Mouse (Mus musculus): ENCODE measurements at regions not wholly inside any gene's neighbourhood (a gene's known extent, or its start where the extent isn't known, plus 50 kb on each side); places are given as distances from the start of the nearest gene placed in this dataset.

GRCm38 (mm10) chr2:106190579-106191322 is 187.4 kb upstream of the Dnajc24 start:
- TF ChIP-seq EP300 (IDR thresholded peaks at IDR 0.05; ENCODE audit: low read depth), result no peak
- TF ChIP-seq CTCF (IDR thresholded peaks at IDR 0.05; ENCODE audit: low read depth), result no peak
- H3K36me3 ChIP-seq (replicated peaks; ENCODE audit: insufficient read depth, low read length), result no peaks in the 10 kb centered on the region
- WGBS (ENCODE audit: insufficient replicate concordance), result 42% methylated on average over 11 of the region's 11 CpGs
- H3K27ac ChIP-seq (ENCODE audit: low read depth), result no peak overlapping the region
- no peak overlapping the region for H3K9ac ChIP-seq (replicated peaks)
- ATAC-seq (no peak), DNase-seq (no peak)
- no peak overlapping the region for H3K4me3 ChIP-seq (ENCODE audit: low read depth, low read length)
- no peaks in the 10 kb centered on the region for H3K9me3 ChIP-seq (ENCODE audit: low read length)
- no peaks in the 10 kb centered on the region for H3K4me1 ChIP-seq (ENCODE audit: insufficient read depth)
- H3K27me3 ChIP-seq (ENCODE audit: insufficient read depth, low read length), result peaks cover 8% of the 10 kb centered on the region; the same call in 1 of the 2 replicates
- no peak overlapping the region for H3K4me2 ChIP-seq (ENCODE audit: low read depth, low read length)

GRCm38 (mm10) chr2:106183651-106184050 is 180.3 kb upstream of the Dnajc24 start:
- H3K27ac ChIP-seq (ENCODE audit: low read depth), result no peak overlapping the region
- ATAC-seq, result no peak
- no peak overlapping the region for H3K4me3 ChIP-seq (ENCODE audit: low read depth, low read length)
- no peak for DNase-seq
- no peaks in the 10 kb centered on the region for H3K9me3 ChIP-seq (ENCODE audit: low read length)
- no peaks in the 10 kb centered on the region for H3K27me3 ChIP-seq (ENCODE audit: insufficient read depth, low read length)
- 72% methylated on average over 16 of the region's 16 CpGs for WGBS (ENCODE audit: insufficient replicate concordance)
- H3K4me2 ChIP-seq (ENCODE audit: low read depth, low read length), result no peak overlapping the region
- TF ChIP-seq EP300 (IDR thresholded peaks at IDR 0.05; ENCODE audit: low read depth) (no peak), CTCF (IDR thresholded peaks at IDR 0.05; ENCODE audit: low read depth) (no peak)
- no peaks in the 10 kb centered on the region for H3K36me3 ChIP-seq (replicated peaks; ENCODE audit: insufficient read depth, low read length)
- no peaks in the 10 kb centered on the region for H3K4me1 ChIP-seq (ENCODE audit: insufficient read depth)
- no peak overlapping the region for H3K9ac ChIP-seq (replicated peaks)

- 14% methylated on average over 9 of the region's 10 CpGs for WGBS (ENCODE audit: insufficient replicate concordance)
- no peak for ATAC-seq
- Histone ChIP-seq H3K4me3 (ENCODE audit: low read depth, low read length) (no peak overlapping the region), H3K9ac (replicated peaks) (no peak overlapping the region), H3K27ac (ENCODE audit: low read depth) (no peak overlapping the region), H3K27me3 (ENCODE audit: insufficient read depth, low read length) (no peaks in the 10 kb centered on the region), H3K9me3 (ENCODE audit: low read length) (no peaks in the 10 kb centered on the region), H3K36me3 (replicated peaks; ENCODE audit: insufficient read depth, low read length) (no peaks in the 10 kb centered on the region), H3K4me1 (ENCODE audit: insufficient read depth) (no peaks in the 10 kb centered on the region), H3K4me2 (ENCODE audit: low read depth, low read length) (no peak overlapping the region)
- no peak for DNase-seq
- TF ChIP-seq CTCF (IDR thresholded peaks at IDR 0.05; ENCODE audit: low read depth) (no peak), EP300 (IDR thresholded peaks at IDR 0.05; ENCODE audit: low read depth) (no peak)
These were observed 178.7 kb upstream of the Dnajc24 start for GRCm38 (mm10) chr2:106182051-106182450.

- TF ChIP-seq CTCF (IDR thresholded peaks at IDR 0.05; ENCODE audit: low read depth) (no peak), EP300 (IDR thresholded peaks at IDR 0.05; ENCODE audit: low read depth) (no peak)
- ATAC-seq, result no peak
- WGBS (ENCODE audit: insufficient replicate concordance), result 71% methylated on average over 4 of the region's 4 CpGs
These were observed 159.3 kb upstream of the Dnajc24 start for GRCm38 (mm10) chr2:106162681-106163080.

GRCm38 (mm10) chr2:106161877-106162276 is 158.5 kb upstream of the Dnajc24 start:
- H3K27me3 ChIP-seq (ENCODE audit: insufficient read depth, low read length), result no peaks in the 10 kb centered on the region
- no peak overlapping the region for H3K9ac ChIP-seq (replicated peaks)
- H3K4me2 ChIP-seq (ENCODE audit: low read depth, low read length), result no peak overlapping the region
- H3K4me1 ChIP-seq (ENCODE audit: insufficient read depth), result no peaks in the 10 kb centered on the region
- ATAC-seq (no peak), DNase-seq (no peak)
- no peak overlapping the region for H3K27ac ChIP-seq (ENCODE audit: low read depth)
- no peaks in the 10 kb centered on the region for H3K36me3 ChIP-seq (replicated peaks; ENCODE audit: insufficient read depth, low read length)
- no peaks in the 10 kb centered on the region for H3K9me3 ChIP-seq (ENCODE audit: low read length)
- TF ChIP-seq EP300 (IDR thresholded peaks at IDR 0.05; ENCODE audit: low read depth) (no peak), CTCF (IDR thresholded peaks at IDR 0.05; ENCODE audit: low read depth) (no peak)
- 74% methylated on average over 5 of the region's 5 CpGs for WGBS (ENCODE audit: insufficient replicate concordance)
- no peak overlapping the region for H3K4me3 ChIP-seq (ENCODE audit: low read depth, low read length)

More at GRCm38 (mm10) chr2:106162681-106163080, 159.3 kb upstream of the Dnajc24 start:
- Histone ChIP-seq H3K4me2 (ENCODE audit: low read depth, low read length) (no peak overlapping the region), H3K9me3 (ENCODE audit: low read length) (no peaks in the 10 kb centered on the region), H3K9ac (replicated peaks) (no peak overlapping the region), H3K4me3 (ENCODE audit: low read depth, low read length) (no peak overlapping the region), H3K36me3 (replicated peaks; ENCODE audit: insufficient read depth, low read length) (no peaks in the 10 kb centered on the region), H3K27me3 (ENCODE audit: insufficient read depth, low read length) (no peaks in the 10 kb centered on the region), H3K27ac (ENCODE audit: low read depth) (no peak overlapping the region), H3K4me1 (ENCODE audit: insufficient read depth) (no peaks in the 10 kb centered on the region)
- no peak for DNase-seq

- WGBS (ENCODE audit: insufficient replicate concordance), result 38% methylated on average over 3 of the region's 3 CpGs
- no peak overlapping the region for H3K4me2 ChIP-seq (ENCODE audit: low read depth, low read length)
- no peaks in the 10 kb centered on the region for H3K27me3 ChIP-seq (ENCODE audit: insufficient read depth, low read length)
- H3K36me3 ChIP-seq (replicated peaks; ENCODE audit: insufficient read depth, low read length), result no peaks in the 10 kb centered on the region
- TF ChIP-seq EP300 (IDR thresholded peaks at IDR 0.05; ENCODE audit: low read depth) (no peak), CTCF (IDR thresholded peaks at IDR 0.05; ENCODE audit: low read depth) (no peak)
- no peaks in the 10 kb centered on the region for H3K4me1 ChIP-seq (ENCODE audit: insufficient read depth)
- H3K27ac ChIP-seq (ENCODE audit: low read depth), result no peak overlapping the region
- ATAC-seq (no peak), DNase-seq (no peak)
- H3K9me3 ChIP-seq (ENCODE audit: low read length), result no peaks in the 10 kb centered on the region
- H3K4me3 ChIP-seq (ENCODE audit: low read depth, low read length), result no peak overlapping the region
- H3K9ac ChIP-seq (replicated peaks), result no peak overlapping the region
These were observed 146.4 kb upstream of the Dnajc24 start for GRCm38 (mm10) chr2:106149701-106150100.

All from liver, postnatal 0 days (tissue).